Mouse (Mus musculus): ENCODE results near the gene Lats1. TPM values are rescaled to one million over a fixed set of nuclear protein-coding genes. Genes with fewer than 3 reads are reported as not detected.

Lats1 gene
- polyA plus RNA-seq (2014; fragmentation: Nextera tagmentation; extraction: Ambion mirVana), result 14.4 and 15.4 TPM in 2 replicates

GRCm38 (mm10) chr10:7680731-7681301, at the start of gene Lats1, which contains the start of gene Pcmt1:
Lats1 (plus strand) TSS chr10:7681214.
Pcmt1 (minus strand) TSS chr10:7681136.
- peak; percentile 94 for ATAC-seq (ENCODE audit: low FRiP score)
- H3K4me2 ChIP-seq, result peak within 1 kb of the TSS; percentile 70
- peak within 1 kb of the TSS; percentile 98 for H3K4me3 ChIP-seq (ENCODE audit: low read depth, low read length)
- no peaks in the 10 kb centered on the region for H3K9me3 ChIP-seq (ENCODE audit: control insufficient read depth, low read length)
- peak within 1 kb of the TSS; percentile 99 for H3K9ac ChIP-seq (ENCODE audit: low read length)
- peak; percentile 97 for DNase-seq (ENCODE audit: low spot score, missing footprints)
- peaks cover 20% of the 10 kb centered on the region for H3K4me1 ChIP-seq (ENCODE audit: control insufficient read depth, insufficient read depth, low read length)
- H3K27me3 ChIP-seq (ENCODE audit: control insufficient read depth, insufficient read depth, low read length), result no peaks in the 10 kb centered on the region
- H3K36me3 ChIP-seq (ENCODE audit: control insufficient read depth, insufficient read depth, low read length), result peaks cover 16% of the 10 kb centered on the region
- H3K27ac ChIP-seq (ENCODE audit: low read depth, low read length), result peak within 1 kb of the TSS; percentile 89
- under 1% methylated on average over 64 of the region's 65 CpGs for WGBS

GRCm38 (mm10) chr10:7640366-7640765, 40.6 kb upstream of the Lats1 start:
- ATAC-seq (ENCODE audit: low FRiP score), result no peak
- peaks cover 15% of the 10 kb centered on the region for H3K36me3 ChIP-seq (ENCODE audit: control insufficient read depth, insufficient read depth, low read length)

GRCm38 (mm10) chr10:7645911-7646310, 35.1 kb upstream of the Lats1 start:
- ATAC-seq (ENCODE audit: low FRiP score), result no peak

More at GRCm38 (mm10) chr10:7640366-7640765, 40.6 kb upstream of the Lats1 start:
- WGBS, result 96% methylated on average over 12 of the region's 12 CpGs
- H3K9me3 ChIP-seq (ENCODE audit: control insufficient read depth, low read length), result no peaks in the 10 kb centered on the region
- no peaks in the 10 kb centered on the region for H3K27me3 ChIP-seq (ENCODE audit: control insufficient read depth, insufficient read depth, low read length)
- no peaks in the 10 kb centered on the region for H3K4me1 ChIP-seq (ENCODE audit: control insufficient read depth, insufficient read depth, low read length)
- no peak overlapping the region for H3K4me3 ChIP-seq (ENCODE audit: low read depth, low read length)
- no peak overlapping the region for H3K27ac ChIP-seq (ENCODE audit: low read depth, low read length)
- no peak overlapping the region for H3K9ac ChIP-seq (ENCODE audit: low read length)
- H3K4me2 ChIP-seq, result no peak overlapping the region
- DNase-seq (ENCODE audit: low spot score, missing footprints), result no peak

GRCm38 (mm10) chr10:7649059-7649458, 32.0 kb upstream of the Lats1 start:
- H3K36me3 ChIP-seq (ENCODE audit: control insufficient read depth, insufficient read depth, low read length), result peaks cover 7% of the 10 kb centered on the region; the same call in 1 of the 2 replicates
- H3K4me3 ChIP-seq (ENCODE audit: low read depth, low read length), result no peak overlapping the region
- H3K27me3 ChIP-seq (ENCODE audit: control insufficient read depth, insufficient read depth, low read length), result no peaks in the 10 kb centered on the region
- no peaks in the 10 kb centered on the region for H3K4me1 ChIP-seq (ENCODE audit: control insufficient read depth, insufficient read depth, low read length)
- H3K9ac ChIP-seq (ENCODE audit: low read length), result no peak overlapping the region
- ATAC-seq (ENCODE audit: low FRiP score) (no peak), DNase-seq (ENCODE audit: low spot score, missing footprints) (no peak)
- no peaks in the 10 kb centered on the region for H3K9me3 ChIP-seq (ENCODE audit: control insufficient read depth, low read length)
- 89% methylated on average over 4 of the region's 4 CpGs for WGBS
- no peak overlapping the region for H3K4me2 ChIP-seq
- no peak overlapping the region for H3K27ac ChIP-seq (ENCODE audit: low read depth, low read length)

More at GRCm38 (mm10) chr10:7645911-7646310, 35.1 kb upstream of the Lats1 start:
- no peaks in the 10 kb centered on the region for H3K9me3 ChIP-seq (ENCODE audit: control insufficient read depth, low read length)
- no peak overlapping the region for H3K9ac ChIP-seq (ENCODE audit: low read length)
- no peak for DNase-seq (ENCODE audit: low spot score, missing footprints)
- WGBS, result 96% methylated on average over 2 of the region's 2 CpGs
- no peak overlapping the region for H3K4me2 ChIP-seq
- no peak overlapping the region for H3K4me3 ChIP-seq (ENCODE audit: low read depth, low read length)
- no peak overlapping the region for H3K27ac ChIP-seq (ENCODE audit: low read depth, low read length)
- H3K36me3 ChIP-seq (ENCODE audit: control insufficient read depth, insufficient read depth, low read length), result peaks cover 8% of the 10 kb centered on the region; the same call in 1 of the 2 replicates
- H3K4me1 ChIP-seq (ENCODE audit: control insufficient read depth, insufficient read depth, low read length), result no peaks in the 10 kb centered on the region
- no peaks in the 10 kb centered on the region for H3K27me3 ChIP-seq (ENCODE audit: control insufficient read depth, insufficient read depth, low read length)

GRCm38 (mm10) chr10:7651057-7651456, 30.0 kb upstream of the Lats1 start:
- no peak for ATAC-seq (ENCODE audit: low FRiP score)
- 96% methylated on average over 2 of the region's 2 CpGs for WGBS
- H3K36me3 ChIP-seq (ENCODE audit: control insufficient read depth, insufficient read depth, low read length), result peaks cover 2% of the 10 kb centered on the region; the same call in 1 of the 2 replicates

GRCm38 (mm10) chr10:7662471-7663141, 18.4 kb upstream of the Lats1 start:
- ATAC-seq (ENCODE audit: low FRiP score), result peak; percentile 83
- H3K9me3 ChIP-seq (ENCODE audit: control insufficient read depth, low read length), result no peaks in the 10 kb centered on the region
- H3K27ac ChIP-seq (ENCODE audit: low read depth, low read length), result peak overlapping the region; percentile 76
- peak overlapping the region; percentile 80 for H3K4me3 ChIP-seq (ENCODE audit: low read depth, low read length)
- H3K27me3 ChIP-seq (ENCODE audit: control insufficient read depth, insufficient read depth, low read length), result no peaks in the 10 kb centered on the region
- H3K36me3 ChIP-seq (ENCODE audit: control insufficient read depth, insufficient read depth, low read length), result no peaks in the 10 kb centered on the region
- H3K4me2 ChIP-seq, result peak overlapping the region; percentile 81
- peak; percentile 98 for DNase-seq (ENCODE audit: low spot score, missing footprints)
- peak overlapping the region; percentile 89 for H3K9ac ChIP-seq (ENCODE audit: low read length)
- under 1% methylated on average over 43 of the region's 44 CpGs for WGBS
- peaks cover 5% of the 10 kb centered on the region for H3K4me1 ChIP-seq (ENCODE audit: control insufficient read depth, insufficient read depth, low read length)

More at GRCm38 (mm10) chr10:7651057-7651456, 30.0 kb upstream of the Lats1 start:
- Histone ChIP-seq H3K27ac (ENCODE audit: low read depth, low read length) (no peak overlapping the region), H3K4me1 (ENCODE audit: control insufficient read depth, insufficient read depth, low read length) (no peaks in the 10 kb centered on the region), H3K4me2 (no peak overlapping the region), H3K9me3 (ENCODE audit: control insufficient read depth, low read length) (no peaks in the 10 kb centered on the region), H3K9ac (ENCODE audit: low read length) (no peak overlapping the region), H3K27me3 (ENCODE audit: control insufficient read depth, insufficient read depth, low read length) (no peaks in the 10 kb centered on the region), H3K4me3 (ENCODE audit: low read depth, low read length) (no peak overlapping the region)
- DNase-seq (ENCODE audit: low spot score, missing footprints), result no peak

GRCm38 (mm10) chr10:7663159-7664026, 17.6 kb upstream of the Lats1 start:
- Histone ChIP-seq H3K27me3 (ENCODE audit: control insufficient read depth, insufficient read depth, low read length) (no peaks in the 10 kb centered on the region), H3K36me3 (ENCODE audit: control insufficient read depth, insufficient read depth, low read length) (no peaks in the 10 kb centered on the region)
- peak; percentile 99 for DNase-seq (ENCODE audit: low spot score, missing footprints)

GRCm38 (mm10) chr10:7664027-7664526, 16.9 kb upstream of the Lats1 start:
- Histone ChIP-seq H3K9ac (ENCODE audit: low read length) (peak overlapping the region; percentile 89), H3K4me2 (peak overlapping the region; percentile 81), H3K36me3 (ENCODE audit: control insufficient read depth, insufficient read depth, low read length) (no peaks in the 10 kb centered on the region), H3K27me3 (ENCODE audit: control insufficient read depth, insufficient read depth, low read length) (no peaks in the 10 kb centered on the region), H3K4me3 (ENCODE audit: low read depth, low read length) (peak overlapping the region; percentile 80), H3K27ac (ENCODE audit: low read depth, low read length) (no peak overlapping the region), H3K4me1 (ENCODE audit: control insufficient read depth, insufficient read depth, low read length) (peaks cover 13% of the 10 kb centered on the region), H3K9me3 (ENCODE audit: control insufficient read depth, low read length) (no peaks in the 10 kb centered on the region)
- 71% methylated on average over 6 of the region's 6 CpGs for WGBS
- ATAC-seq (ENCODE audit: low FRiP score), result no peak
- peak; percentile 73 for DNase-seq (ENCODE audit: low spot score, missing footprints)

More at GRCm38 (mm10) chr10:7663159-7664026, 17.6 kb upstream of the Lats1 start:
- peak; percentile 92 for ATAC-seq (ENCODE audit: low FRiP score)
- peak overlapping the region; percentile 76 for H3K27ac ChIP-seq (ENCODE audit: low read depth, low read length)
- peak overlapping the region; percentile 80 for H3K4me3 ChIP-seq (ENCODE audit: low read depth, low read length)
- H3K9ac ChIP-seq (ENCODE audit: low read length), result peak overlapping the region; percentile 89
- WGBS, result 1% methylated on average over 64 of the region's 64 CpGs
- peaks cover 12% of the 10 kb centered on the region for H3K4me1 ChIP-seq (ENCODE audit: control insufficient read depth, insufficient read depth, low read length)
- H3K4me2 ChIP-seq, result peak overlapping the region; percentile 81
- no peaks in the 10 kb centered on the region for H3K9me3 ChIP-seq (ENCODE audit: control insufficient read depth, low read length)

Data from midbrain, embryonic 11.5 days (tissue).